Mouse (Mus musculus): ENCODE measurements around the gene 4933425L06Rik. TPM values are rescaled to one million over a fixed set of nuclear protein-coding genes. Genes with fewer than 3 reads are reported as not detected.

Gene 4933425L06Rik
- polyA plus RNA-seq, 1 experiment from 2014 or later = not detected

DNA sequence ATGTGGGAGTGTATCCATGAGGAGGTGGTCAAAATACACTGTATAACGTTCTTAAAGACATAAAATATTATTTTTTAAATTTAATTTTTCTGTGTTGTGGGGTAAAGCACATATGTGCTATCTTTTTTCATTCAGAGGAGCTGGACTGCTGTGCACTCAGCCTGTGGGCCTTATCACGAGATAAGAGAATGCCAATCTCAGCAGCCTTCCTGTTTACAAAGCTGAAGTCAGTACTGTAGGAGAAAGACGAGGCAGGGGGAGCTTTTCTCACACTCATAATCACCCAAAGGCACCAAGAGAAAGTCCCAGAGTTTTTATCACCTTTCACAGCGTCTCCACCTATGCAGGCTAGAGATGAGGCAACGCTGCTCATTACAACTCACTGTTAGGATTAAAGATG lies 52.5 kb downstream of the 4933425L06Rik start:
- H3K4me1 ChIP-seq (replicated peaks) = peaks cover 4% of the 10 kb centered on the region; the same call in 1 of the 2 replicates
- no peak for ATAC-seq (replicated peaks; ENCODE audit: insufficient number of reproducible peaks, insufficient read depth, low FRiP score, low read depth)
- H3K4me2 ChIP-seq = no peak overlapping the region
- no peaks in the 10 kb centered on the region for H3K9me3 ChIP-seq (replicated peaks)
- H3K4me3 ChIP-seq = no peak overlapping the region
- no peaks in the 10 kb centered on the region for H3K27me3 ChIP-seq
- 28% methylated on average over 5 of the region's 5 CpGs for WGBS
- H3K36me3 ChIP-seq = no peaks in the 10 kb centered on the region
- H3K9ac ChIP-seq = no peak overlapping the region
- H3K27ac ChIP-seq = no peak overlapping the region

DNA sequence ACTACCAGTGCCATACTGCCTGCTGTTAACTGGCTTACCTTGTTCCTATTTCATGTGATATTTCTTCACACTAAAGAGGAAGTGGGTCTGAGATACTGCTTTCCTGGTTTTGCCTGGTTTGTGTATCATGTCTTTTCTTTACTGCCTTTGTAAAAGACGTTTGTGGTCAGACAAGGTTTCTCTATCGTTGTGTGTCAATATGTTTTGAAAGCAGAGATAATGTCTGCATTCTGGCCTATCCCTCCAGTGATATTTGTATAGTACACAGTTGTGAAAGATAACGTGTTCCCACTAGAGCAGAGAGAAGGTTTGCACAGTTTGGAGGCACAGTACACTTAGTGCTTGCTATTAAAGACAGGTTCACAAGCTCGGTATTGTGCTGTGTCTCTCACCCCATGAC lies 58.0 kb downstream of the 4933425L06Rik start:
- no peak overlapping the region for H3K27ac ChIP-seq
- no peak overlapping the region for H3K4me3 ChIP-seq
- no peak overlapping the region for H3K4me2 ChIP-seq
- H3K27me3 ChIP-seq = no peaks in the 10 kb centered on the region
- no peak overlapping the region for H3K9ac ChIP-seq
- WGBS = 50% methylated on average over 4 of the region's 4 CpGs
- no peaks in the 10 kb centered on the region for H3K9me3 ChIP-seq (replicated peaks)
- H3K4me1 ChIP-seq (replicated peaks) = no peaks in the 10 kb centered on the region
- no peak for ATAC-seq (replicated peaks; ENCODE audit: insufficient number of reproducible peaks, insufficient read depth, low FRiP score, low read depth)
- no peaks in the 10 kb centered on the region for H3K36me3 ChIP-seq

DNA sequence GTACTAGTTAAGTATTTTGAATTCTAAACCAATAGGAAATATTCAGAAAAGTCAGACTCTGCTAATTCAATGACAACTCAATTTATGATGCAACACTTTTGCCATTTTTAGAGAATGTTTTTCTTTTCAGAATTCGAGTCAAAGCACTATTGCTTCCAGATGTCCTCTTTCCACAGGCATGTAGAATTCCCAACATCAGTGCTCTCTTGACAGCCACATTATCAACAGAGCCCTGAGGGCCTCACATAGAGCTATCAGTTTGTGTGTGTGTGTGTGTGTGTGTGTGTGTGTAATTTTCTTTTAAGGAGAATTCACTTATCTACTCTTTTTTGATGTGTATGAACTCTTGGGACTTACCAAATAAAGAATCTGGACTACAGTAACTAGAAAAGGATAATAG lies 64.9 kb downstream of the 4933425L06Rik start:
- Histone ChIP-seq H3K9ac (no peak overlapping the region), H3K27me3 (no peaks in the 10 kb centered on the region), H3K4me3 (no peak overlapping the region), H3K4me1 (replicated peaks) (no peaks in the 10 kb centered on the region), H3K4me2 (no peak overlapping the region), H3K9me3 (replicated peaks) (no peaks in the 10 kb centered on the region), H3K27ac (no peak overlapping the region), H3K36me3 (no peaks in the 10 kb centered on the region)
- 17% methylated on average over 1 of the region's 1 CpGs for WGBS
- no peak for ATAC-seq (replicated peaks; ENCODE audit: insufficient number of reproducible peaks, insufficient read depth, low FRiP score, low read depth)

DNA sequence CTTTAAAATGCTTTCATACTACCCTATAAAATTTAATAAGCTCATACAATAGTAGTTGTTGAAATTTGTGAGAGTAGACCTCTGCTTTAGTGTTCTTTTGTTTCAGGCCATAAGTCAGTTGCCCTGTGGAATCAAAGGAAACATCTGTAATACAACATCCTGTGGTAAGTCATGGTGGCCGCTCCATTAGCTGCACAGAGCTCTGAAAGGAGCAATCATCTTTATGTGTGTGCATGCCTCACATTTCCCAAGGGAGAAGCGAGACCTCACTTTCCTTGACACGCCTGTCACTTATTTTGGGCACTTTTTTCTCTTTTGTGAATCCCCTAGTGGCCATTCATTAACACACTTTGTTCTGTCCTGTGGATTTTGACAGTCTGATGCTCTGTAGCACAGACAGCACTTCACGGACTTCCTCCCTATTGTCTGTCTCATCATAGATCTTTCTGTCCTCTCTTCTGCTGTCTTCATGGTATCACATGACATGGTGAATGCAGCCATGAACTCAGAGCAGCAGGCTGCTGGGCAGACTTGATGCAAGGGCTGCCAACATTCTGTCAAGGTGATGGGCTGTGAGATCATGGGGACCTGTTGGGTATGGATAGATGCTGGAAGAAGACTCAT lies 66.0 kb downstream of the 4933425L06Rik start:
- H3K4me3 ChIP-seq = no peak overlapping the region
- H3K27me3 ChIP-seq = no peaks in the 10 kb centered on the region
- no peaks in the 10 kb centered on the region for H3K36me3 ChIP-seq
- H3K4me2 ChIP-seq = no peak overlapping the region
- H3K9me3 ChIP-seq (replicated peaks) = no peaks in the 10 kb centered on the region
- 47% methylated on average over 4 of the region's 4 CpGs for WGBS
- no peak for ATAC-seq (replicated peaks; ENCODE audit: insufficient number of reproducible peaks, insufficient read depth, low FRiP score, low read depth)
- H3K27ac ChIP-seq = no peak overlapping the region
- H3K9ac ChIP-seq = no peak overlapping the region
- no peaks in the 10 kb centered on the region for H3K4me1 ChIP-seq (replicated peaks)

DNA sequence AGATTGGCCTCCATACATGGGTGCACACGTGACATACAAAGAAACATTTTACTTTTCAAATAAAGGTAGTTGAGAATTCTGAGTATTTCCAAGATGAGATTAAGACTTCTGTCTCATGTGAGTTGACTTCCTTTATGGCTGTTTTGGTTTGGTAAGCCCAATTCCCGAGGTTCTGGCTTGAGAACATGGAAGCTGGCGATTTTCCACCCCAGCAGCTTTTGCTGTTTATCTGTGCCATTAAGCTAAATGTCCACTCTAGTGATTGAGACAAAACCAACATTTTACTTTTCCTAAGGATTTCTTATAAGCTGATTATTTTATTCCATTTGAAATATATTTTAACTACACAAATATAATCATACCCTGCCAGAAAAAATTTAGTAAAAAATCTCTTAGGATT lies 68.1 kb downstream of the 4933425L06Rik start:
- H3K27ac ChIP-seq = no peak overlapping the region
- no peaks in the 10 kb centered on the region for H3K27me3 ChIP-seq
- H3K4me1 ChIP-seq (replicated peaks) = no peaks in the 10 kb centered on the region
- H3K9me3 ChIP-seq (replicated peaks) = no peaks in the 10 kb centered on the region
- no peak overlapping the region for H3K4me3 ChIP-seq
- 72% methylated on average over 3 of the region's 3 CpGs for WGBS
- H3K4me2 ChIP-seq = no peak overlapping the region
- H3K36me3 ChIP-seq = no peaks in the 10 kb centered on the region
- no peak for ATAC-seq (replicated peaks; ENCODE audit: insufficient number of reproducible peaks, insufficient read depth, low FRiP score, low read depth)
- no peak overlapping the region for H3K9ac ChIP-seq

DNA sequence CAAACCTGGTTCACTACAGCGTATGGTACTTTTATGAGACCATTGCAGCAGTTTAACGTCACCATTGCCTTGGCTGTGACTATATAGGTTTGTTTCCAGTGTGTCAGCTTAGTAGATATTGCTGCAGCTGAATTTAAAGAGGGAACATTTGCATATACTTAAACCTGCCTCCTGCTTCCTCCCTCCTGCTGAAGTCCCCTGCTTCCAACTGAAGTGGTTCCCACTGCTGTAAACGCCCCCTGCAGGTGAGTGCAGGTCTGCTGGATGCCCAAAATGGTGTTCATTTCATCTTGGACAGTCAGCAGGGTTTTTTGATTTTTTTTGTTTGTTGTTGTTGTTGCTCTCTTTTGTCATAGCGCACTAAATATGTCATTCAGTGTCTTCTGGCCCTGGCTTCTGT lies 72.0 kb downstream of the 4933425L06Rik start:
- Histone ChIP-seq H3K4me2 (no peak overlapping the region), H3K27ac (no peak overlapping the region), H3K9me3 (replicated peaks) (no peaks in the 10 kb centered on the region), H3K36me3 (no peaks in the 10 kb centered on the region), H3K27me3 (no peaks in the 10 kb centered on the region), H3K9ac (no peak overlapping the region), H3K4me3 (no peak overlapping the region), H3K4me1 (replicated peaks) (no peaks in the 10 kb centered on the region)
- no peak for ATAC-seq (replicated peaks; ENCODE audit: insufficient number of reproducible peaks, insufficient read depth, low FRiP score, low read depth)
- WGBS = 63% methylated on average over 4 of the region's 4 CpGs

DNA sequence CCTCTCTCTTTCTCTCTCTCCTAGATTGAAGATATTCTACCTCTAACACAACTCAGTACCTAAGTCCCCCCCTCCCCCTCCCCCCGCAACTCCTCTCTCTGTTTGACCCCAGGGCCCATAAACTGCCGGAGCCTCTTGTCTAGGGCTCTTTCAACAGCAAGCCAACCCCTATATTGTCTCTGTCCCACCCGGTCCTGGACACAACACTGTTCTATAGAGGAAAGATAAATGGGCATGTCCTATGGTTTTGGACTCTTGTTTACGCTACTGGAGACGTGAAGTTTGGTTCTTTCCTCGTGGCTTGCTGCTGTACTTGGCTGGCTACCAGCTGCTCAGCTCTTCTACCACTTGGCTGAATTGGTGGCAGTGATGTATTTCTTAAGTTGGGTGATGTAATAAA lies 83.5 kb downstream of the 4933425L06Rik start:
- Histone ChIP-seq H3K27me3 (no peaks in the 10 kb centered on the region), H3K4me1 (replicated peaks) (no peaks in the 10 kb centered on the region), H3K4me3 (no peak overlapping the region), H3K36me3 (no peaks in the 10 kb centered on the region), H3K27ac (no peak overlapping the region), H3K9ac (no peak overlapping the region), H3K9me3 (replicated peaks) (no peaks in the 10 kb centered on the region), H3K4me2 (no peak overlapping the region)
- WGBS = 74% methylated on average over 6 of the region's 6 CpGs
- no peak for ATAC-seq (replicated peaks; ENCODE audit: insufficient number of reproducible peaks, insufficient read depth, low FRiP score, low read depth)

Other genes with a start within 250 kb of the 4933425L06Rik start
- gene Shisal2b, start 218.2 kb upstream of the 4933425L06Rik start, polyA plus RNA-seq (2015; fragmentation: Nextera tagmentation; extraction: Ambion mirVana) = not detected in 2 replicates
- 2.7 and 3.2 TPM in 2 replicates for gene Rgs7bp, start 27.2 kb upstream of the 4933425L06Rik start, polyA plus RNA-seq (2015; fragmentation: Nextera tagmentation; extraction: Ambion mirVana)
- 1.7 and 1.8 TPM in 2 replicates for gene Rnf180, start 212.7 kb downstream of the 4933425L06Rik start, polyA plus RNA-seq (2015; fragmentation: Nextera tagmentation; extraction: Ambion mirVana)